8 mouse cellular contexts compared by ENCODE assay signal in genomic region chr5:74960840-74961543, GRCm38 (mm10).
DNase-seq lines count a peak whose midpoint lies in the region; ATAC-seq and TF ChIP-seq lines count a peak whose summit lies in the region.

No protein-coding gene starts in this region.

- peak; percentile 67 for TF ChIP-seq CTCF in E14TG2a.4 (conservative IDR thresholded peaks at IDR 0.05; ENCODE audit: low read length)

- ATAC-seq in activated CD4-positive, CD25-positive, alpha-beta regulatory T cell, adult 4 months = no peak

- peak; percentile 71 for DNase-seq in R1 (ENCODE audit: low read depth, low spot score)
- peak; percentile 94 for DNase-seq in embryo, embryonic 10 days (ENCODE audit: low spot score)
- DNase-seq in gastrocnemius, postnatal 25 days = peak; percentile 25
- DNase-seq in kidney, adult 18-20 months = peak; percentile 78
- DNase-seq in lung, adult 18-20 months = peak; percentile 50 to 52
- peak; percentile 53 for DNase-seq in skeletal muscle tissue, adult 2 months (ENCODE audit: low read depth, low spot score)

- no peak overlapping the region for H3K4me3 ChIP-seq in E14TG2a.4 (replicated peaks; ENCODE audit: low read length)

- peaks cover 77% of the 10 kb centered on the region for H3K27me3 ChIP-seq in E14TG2a.4 (ENCODE audit: insufficient read depth, low read length)

- H3K36me3 ChIP-seq in E14TG2a.4 (ENCODE audit: insufficient read depth, low read length) = no peaks in the 10 kb centered on the region

- H3K4me1 ChIP-seq in E14TG2a.4 (replicated peaks; ENCODE audit: low read depth, low read length) = peaks cover 13% of the 10 kb centered on the region

- no peaks in the 10 kb centered on the region for H3K9me3 ChIP-seq in E14TG2a.4 (ENCODE audit: low read length)

Comparison
In these comparisons a context has a peak if more than half of its experiments do, and no peak if none do; other contexts are left out.
1. DNase-seq: peak in every context shown above with its lines; median percentile 94 in embryo, embryonic 10 days; 78 in kidney, adult 18-20 months; 71 in R1; 53 in skeletal muscle tissue, adult 2 months; 51 in lung, adult 18-20 months; 25 in gastrocnemius, postnatal 25 days.